Mouse (Mus musculus) hindbrain, embryonic 16.5 days (tissue): ENCODE results near the gene Rapgef4. TPM values are rescaled to one million over a fixed set of nuclear protein-coding genes. Genes with fewer than 3 reads are reported as not detected.
A peak's percentile ranks its signal among the peaks of the same experiment; 100 is the strongest.

Experiments used
- ATAC-seq: fragments of 200-750 bp; cut with Nextera tagmentation; 2 replicates; pipeline ENCODE4 v1.8.0; 2017; ENCODE audit warnings: moderate TSS enrichment, moderate library complexity
- H3K27ac ChIP-seq: fragments of 300-500 bp; sonication (generic); 2 replicates; pipeline ENCODE4 v1.5.1; 2014; ENCODE audit warnings: low read depth, mild to moderate bottlenecking, control low read depth, low read length, moderate library complexity
- H3K27me3 ChIP-seq: fragments of 300-500 bp; sonication (generic); replicated peaks from 2 replicates; pipeline ENCODE4 v1.6.1; 2014; ENCODE audit warnings: low read length; ENCODE audit not compliant: control insufficient read depth, insufficient read depth
- H3K36me3 ChIP-seq: fragments of 300-500 bp; sonication (generic); 2 replicates; pipeline ENCODE4 v1.6.1; 2014; ENCODE audit warnings: mild to moderate bottlenecking, low read length, moderate library complexity, mixed read lengths; ENCODE audit not compliant: control insufficient read depth, insufficient read depth
- H3K4me1 ChIP-seq: fragments of 300-500 bp; sonication (generic); 2 replicates; pipeline ENCODE4 v1.6.1; 2014; ENCODE audit warnings: low read depth, low read length; ENCODE audit not compliant: control insufficient read depth, insufficient read depth
- H3K4me2 ChIP-seq: fragments of 300-500 bp; sonication (generic); 2 replicates; pipeline ENCODE4 v1.6.1; 2014; ENCODE audit warnings: mild to moderate bottlenecking, low read length, control low read depth, moderate library complexity
- H3K4me3 ChIP-seq: fragments of 300-500 bp; sonication (generic); 2 replicates; pipeline ENCODE4 v1.5.1; 2014; ENCODE audit warnings: mild to moderate bottlenecking, low read length, control low read depth, moderate library complexity
- H3K9ac ChIP-seq: fragments of 300-500 bp; sonication (generic); 2 replicates; pipeline ENCODE4 v1.6.1; 2014; ENCODE audit warnings: low read depth, mild to moderate bottlenecking, control low read depth, low read length, moderate library complexity
- H3K9me3 ChIP-seq: fragments of 300-500 bp; sonication (generic); 2 replicates; pipeline ENCODE4 v1.6.1; 2014; ENCODE audit warnings: mild to moderate bottlenecking, low read length, moderate library complexity; ENCODE audit not compliant: control insufficient read depth
- WGBS: fragments of 180-500 bp; shearing (Covaris S2); extraction: QIAGEN DNeasy Blood & Tissue Kit; methylation state at CpG from one replicate; pipeline ENCODE4 v1.1.7; 2014; 5-methylcytosine and 5-hydroxymethylcytosine counted together
- polyA plus RNA-seq: library from polyadenylated mRNA; unstranded; fragments of >200 nt; fragmentation: Nextera tagmentation; extraction: Ambion mirVana; gene quantifications from 2 replicates; pipeline ENCODE4 v1.2.1, GENCODE M21; 2015

Gene Rapgef4
- 38.6 and 41.3 TPM in 2 replicates for polyA plus RNA-seq

- H3K4me3 ChIP-seq = peak within 1 kb of the TSS; percentile 64
- peak within 1 kb of the TSS; percentile 85 for H3K9ac ChIP-seq
- no peaks in the 10 kb centered on the region for H3K36me3 ChIP-seq
- peak; percentile 80 for ATAC-seq
- H3K4me2 ChIP-seq = peak within 1 kb of the TSS; percentile 86
- 3% methylated on average over 26 of the region's 52 CpGs for WGBS
- H3K27me3 ChIP-seq = no peaks in the 10 kb centered on the region
- peaks cover 5% of the 10 kb centered on the region for H3K4me1 ChIP-seq
- H3K9me3 ChIP-seq = no peaks in the 10 kb centered on the region
- H3K27ac ChIP-seq = peak within 1 kb of the TSS; percentile 61
Observed at GRCm38 (mm10) chr2:71980771-71981342, at the start of gene Rapgef4. Rapgef4 (plus strand) TSS chr2:71981240.

DNA sequence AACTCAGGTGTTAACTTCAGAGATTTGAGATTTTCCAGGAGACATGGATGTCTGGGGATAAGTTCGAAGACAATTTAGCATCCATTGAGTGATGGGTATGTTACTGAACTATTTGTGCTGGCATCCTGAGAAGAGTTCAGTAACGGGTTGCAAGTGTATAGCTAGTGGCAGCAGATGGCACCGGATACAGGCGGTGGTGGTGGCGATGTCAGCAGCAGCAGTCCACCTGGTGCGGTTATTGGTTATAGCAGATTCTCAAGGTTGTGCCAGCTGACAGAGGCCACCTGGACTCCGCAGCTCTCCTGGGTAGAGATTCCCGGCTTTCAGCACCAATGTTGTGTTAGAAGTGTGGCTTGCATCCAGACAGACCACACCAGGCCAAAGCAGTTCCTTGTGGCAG lies 47.0 kb upstream of the Rapgef4 start:
- no peak overlapping the region for H3K4me2 ChIP-seq
- no peaks in the 10 kb centered on the region for H3K27me3 ChIP-seq
- WGBS = 92% methylated on average over 8 of the region's 8 CpGs
- H3K9ac ChIP-seq = no peak overlapping the region
- no peak for ATAC-seq
- no peak overlapping the region for H3K27ac ChIP-seq
- H3K4me1 ChIP-seq = 0 out of 2 replicates have a peak, but pooled peaks cover 2% of the 10 kb centered on the region
- no peaks in the 10 kb centered on the region for H3K36me3 ChIP-seq
- no peak overlapping the region for H3K4me3 ChIP-seq
- no peaks in the 10 kb centered on the region for H3K9me3 ChIP-seq

DNA sequence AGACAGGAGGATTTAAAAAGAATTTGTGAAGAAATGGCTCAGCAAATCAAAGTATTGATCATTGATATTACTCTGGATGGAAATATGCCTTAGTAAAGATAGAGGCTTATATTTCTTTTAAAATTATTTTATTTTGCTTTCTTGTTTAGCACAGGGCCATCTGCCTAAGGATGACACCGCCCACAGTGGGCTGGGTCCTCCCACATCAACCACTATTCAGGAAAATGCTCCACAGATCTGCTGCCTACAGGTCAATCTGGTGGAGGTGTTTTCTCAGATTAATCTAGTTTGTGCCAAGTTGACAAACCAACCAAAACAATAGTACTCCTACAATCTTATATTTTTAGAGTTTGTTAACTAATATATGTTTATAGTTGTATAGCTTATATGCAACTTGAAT lies 44.3 kb upstream of the Rapgef4 start:
- 0 out of 2 replicates have a peak, but pooled peaks cover 2% of the 10 kb centered on the region for H3K4me1 ChIP-seq
- H3K9me3 ChIP-seq = no peaks in the 10 kb centered on the region

DNA sequence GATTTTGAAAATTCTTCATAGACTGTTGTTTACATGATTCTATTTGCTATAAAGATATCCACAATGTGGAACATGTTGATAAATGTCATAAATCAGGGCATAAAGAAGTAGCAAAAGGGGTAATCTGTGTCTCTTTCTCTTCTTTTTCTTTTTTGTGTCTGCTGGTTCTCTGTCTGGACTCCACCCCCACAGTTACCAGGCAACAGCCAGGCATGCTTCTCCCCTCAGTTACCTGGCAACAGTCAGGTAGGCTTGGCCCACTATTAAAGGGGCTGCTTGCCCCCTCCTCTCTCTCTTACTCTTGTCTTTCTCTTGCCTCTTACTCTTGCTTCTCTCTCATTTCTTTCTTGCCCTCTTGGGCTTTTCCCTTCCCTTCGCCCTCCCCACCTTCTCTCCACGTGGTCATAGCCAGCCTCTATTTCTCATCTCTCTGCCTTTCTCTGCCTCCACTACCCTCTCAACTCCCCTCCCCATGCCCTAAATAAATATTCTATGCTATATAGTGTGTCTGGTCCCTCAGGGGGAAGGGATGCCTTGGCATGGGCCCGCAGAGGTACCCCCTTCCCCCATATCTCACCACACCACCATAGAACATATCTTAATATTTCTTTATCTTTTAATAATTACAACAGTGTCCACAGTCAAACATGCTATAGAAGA lies 43.3 kb upstream of the Rapgef4 start:
- H3K9ac ChIP-seq = no peak overlapping the region
- no peak overlapping the region for H3K27ac ChIP-seq
- H3K4me1 ChIP-seq = 0 out of 2 replicates have a peak, but pooled peaks cover 2% of the 10 kb centered on the region
- ATAC-seq = no peak
- no peak overlapping the region for H3K4me2 ChIP-seq
- no peaks in the 10 kb centered on the region for H3K27me3 ChIP-seq
- no peak overlapping the region for H3K4me3 ChIP-seq
- H3K9me3 ChIP-seq = no peaks in the 10 kb centered on the region
- 61% methylated on average over 3 of the region's 3 CpGs for WGBS
- H3K36me3 ChIP-seq = no peaks in the 10 kb centered on the region

More for the DNA sequence above, 44.3 kb upstream of the Rapgef4 start:
- WGBS = 94% methylated on average over 1 of the region's 1 CpGs
- H3K4me2 ChIP-seq = no peak overlapping the region
- no peak overlapping the region for H3K9ac ChIP-seq
- H3K36me3 ChIP-seq = no peaks in the 10 kb centered on the region
- no peak overlapping the region for H3K4me3 ChIP-seq
- ATAC-seq = no peak
- H3K27me3 ChIP-seq = no peaks in the 10 kb centered on the region
- H3K27ac ChIP-seq = no peak overlapping the region

DNA sequence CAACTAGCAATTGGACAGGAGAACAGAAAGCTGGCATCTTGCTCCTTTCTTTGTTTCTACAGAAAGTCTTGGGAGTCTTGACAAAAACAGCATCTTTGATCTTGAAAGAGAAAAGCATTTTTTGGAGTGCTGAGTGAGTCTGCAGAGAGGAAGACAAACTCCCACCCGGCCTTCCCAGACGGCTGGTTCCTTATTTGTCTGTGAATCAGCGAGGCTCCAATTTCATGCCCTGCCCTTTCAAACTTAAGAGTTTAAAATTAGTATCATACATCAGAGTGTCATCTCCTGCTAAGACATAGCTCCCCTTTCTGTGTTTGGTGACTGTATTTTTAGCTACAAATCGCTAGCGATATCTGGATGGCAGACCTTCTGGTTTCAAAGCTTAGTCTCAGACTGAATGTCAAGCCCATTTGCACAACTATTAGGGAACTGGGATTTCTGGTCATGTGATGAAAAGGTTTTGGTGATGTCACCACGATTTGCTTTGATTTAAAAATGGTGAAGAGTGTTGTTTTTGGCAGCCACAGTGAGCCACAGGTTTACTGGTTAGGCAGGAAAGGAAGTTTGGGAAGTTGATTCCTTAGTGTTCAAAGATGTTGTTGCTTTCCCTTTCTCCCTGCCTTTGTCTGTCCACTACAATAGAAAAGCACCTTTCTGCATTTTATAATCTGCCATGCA lies 42.2 kb upstream of the Rapgef4 start:
- WGBS = 48% methylated on average over 6 of the region's 6 CpGs
- Histone ChIP-seq H3K9me3 (no peaks in the 10 kb centered on the region), H3K36me3 (no peaks in the 10 kb centered on the region), H3K4me1 (0 out of 2 replicates have a peak, but pooled peaks cover 2% of the 10 kb centered on the region), H3K9ac (no peak overlapping the region), H3K4me3 (no peak overlapping the region), H3K4me2 (no peak overlapping the region), H3K27me3 (no peaks in the 10 kb centered on the region), H3K27ac (no peak overlapping the region)
- ATAC-seq = no peak

DNA sequence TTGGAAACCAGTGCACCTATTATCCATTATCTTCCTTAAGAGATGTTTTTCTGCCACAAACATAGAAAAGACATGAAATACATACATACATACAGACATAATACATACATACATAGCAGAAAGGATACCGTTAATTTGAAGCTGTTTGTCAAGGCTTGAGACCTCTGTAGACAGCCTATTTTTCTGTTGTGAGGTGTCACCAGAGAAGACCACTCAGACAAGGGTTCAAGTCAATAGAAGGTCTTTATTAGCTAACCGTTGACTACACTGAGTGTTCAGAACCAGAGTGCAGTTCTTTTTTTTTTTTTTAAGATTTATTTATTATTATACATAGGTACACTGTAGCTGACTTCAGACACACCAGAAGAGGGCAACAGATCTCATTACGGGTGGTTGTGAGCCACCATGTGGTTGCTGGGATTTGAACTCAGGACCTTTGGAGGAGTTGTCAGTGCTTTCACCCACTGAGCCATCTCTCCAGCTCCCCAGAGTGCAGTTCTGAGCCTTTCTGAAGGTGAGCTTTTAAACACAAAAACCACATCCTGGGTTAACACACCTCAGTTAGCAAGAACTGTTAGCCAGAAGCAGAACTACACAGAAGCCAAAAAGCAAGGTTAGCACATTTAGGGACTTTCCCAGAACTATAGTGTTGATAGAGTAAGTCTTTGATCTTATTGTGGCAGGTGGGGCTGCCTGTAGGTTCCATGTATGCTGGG lies 39.9 kb upstream of the Rapgef4 start:
- 97% methylated on average over 3 of the region's 3 CpGs for WGBS
- Histone ChIP-seq H3K9me3 (no peaks in the 10 kb centered on the region), H3K4me3 (no peak overlapping the region), H3K9ac (no peak overlapping the region), H3K27ac (no peak overlapping the region), H3K4me1 (0 out of 2 replicates have a peak, but pooled peaks cover 2% of the 10 kb centered on the region), H3K4me2 (no peak overlapping the region), H3K36me3 (no peaks in the 10 kb centered on the region), H3K27me3 (no peaks in the 10 kb centered on the region)
- no peak for ATAC-seq

DNA sequence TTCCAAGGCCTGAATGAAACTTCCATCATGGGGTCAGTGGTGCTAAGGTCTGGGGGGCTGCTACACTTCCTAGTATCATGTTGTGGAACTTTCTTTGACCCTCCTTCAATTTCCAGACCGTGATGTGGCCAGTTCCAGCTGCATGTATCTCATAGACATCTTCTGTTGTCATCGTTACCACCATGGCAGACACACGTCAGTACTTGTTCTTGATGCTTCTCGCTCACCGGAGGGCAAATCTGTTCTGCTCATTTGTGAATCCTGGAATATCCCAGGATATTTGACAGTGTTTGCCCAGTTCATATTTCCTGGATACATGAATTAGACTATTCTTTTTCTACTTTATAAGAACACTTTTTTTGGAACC lies 39.3 kb upstream of the Rapgef4 start:
- WGBS = 87% methylated on average over 5 of the region's 5 CpGs
- Histone ChIP-seq H3K4me3 (no peak overlapping the region), H3K27me3 (no peaks in the 10 kb centered on the region), H3K9ac (no peak overlapping the region), H3K9me3 (no peaks in the 10 kb centered on the region), H3K27ac (no peak overlapping the region), H3K36me3 (no peaks in the 10 kb centered on the region), H3K4me1 (0 out of 2 replicates have a peak, but pooled peaks cover 2% of the 10 kb centered on the region), H3K4me2 (no peak overlapping the region)
- ATAC-seq = no peak

- ATAC-seq = no peak
- H3K27me3 ChIP-seq = no peaks in the 10 kb centered on the region
Observed at GRCm38 (mm10) chr2:71951212-71951611, 29.8 kb upstream of the Rapgef4 start.

More at GRCm38 (mm10) chr2:71951212-71951611, 29.8 kb upstream of the Rapgef4 start:
- Histone ChIP-seq H3K9ac (no peak overlapping the region), H3K4me3 (no peak overlapping the region), H3K9me3 (no peaks in the 10 kb centered on the region), H3K36me3 (no peaks in the 10 kb centered on the region), H3K4me1 (0 out of 2 replicates have a peak, but pooled peaks cover 2% of the 10 kb centered on the region), H3K27ac (no peak overlapping the region), H3K4me2 (no peak overlapping the region)
- WGBS = 68% methylated on average over 4 of the region's 4 CpGs
